Mouse (Mus musculus) MEL (cell line): ENCODE measurements around the gene Dglucy. TPM values are rescaled to one million over a fixed set of nuclear protein-coding genes. Genes with fewer than 3 reads are reported as not detected.

Experiments
- DNase-seq: peaks from one replicate; pipeline ENCODE4 v3.0.0; 2011; ENCODE audit warnings: low read depth, low spot score
- H3K27ac ChIP-seq: 2 replicates; pipeline ENCODE4 v1.5.1; 2012; ENCODE audit warnings: low read depth, mild to moderate bottlenecking, control low read depth, low read length, moderate library complexity; ENCODE audit not compliant: control insufficient read depth
- H3K27me3 ChIP-seq, 2 experiments: fragments of 150-350 bp in 1 of 2; sonication (generic) in 1 of 2; 2 replicates each; pipeline ENCODE4 v1.6.1; 2012; ENCODE audit warnings: low read length in 2 of 2, mild to moderate bottlenecking in 2 of 2, improper control_type of control experiment in 1 of 2, moderate library complexity in 1 of 2; ENCODE audit not compliant: insufficient read depth in 2 of 2, control insufficient read depth in 1 of 2
- H3K36me3 ChIP-seq, 2 experiments: 2 replicates each; pipeline ENCODE4 v1.6.1; 2012 to 2014; ENCODE audit warnings: low read length in 2 of 2, improper control_type of control experiment in 1 of 2, inconsistent platforms in 1 of 2, mild to moderate bottlenecking in 1 of 2; ENCODE audit not compliant: insufficient read depth in 2 of 2, control insufficient read depth in 1 of 2
- H3K4me1 ChIP-seq, 2 experiments: fragments of 150-350 bp in 1 of 2; sonication (generic) in 1 of 2; 2 replicates each; pipeline ENCODE4 v1.6.1; 2012; ENCODE audit warnings: low read length in 2 of 2, improper control_type of control experiment in 1 of 2, mild to moderate bottlenecking in 1 of 2; ENCODE audit not compliant: insufficient read depth in 2 of 2, control insufficient read depth in 1 of 2
- H3K4me3 ChIP-seq, 2 experiments: fragments of 150-350 bp in 1 of 2; sonication (generic) in 1 of 2; 2 replicates each; pipeline ENCODE4 v1.5.1; 2012; ENCODE audit warnings: low read depth in 2 of 2, low read length in 2 of 2, mild to moderate bottlenecking in 2 of 2, moderate library complexity in 2 of 2, control low read depth in 1 of 2, improper control_type of control experiment in 1 of 2; ENCODE audit not compliant: control insufficient read depth in 1 of 2, insufficient read depth in 1 of 2
- H3K79me2 ChIP-seq: 2 replicates; pipeline ENCODE4 v1.6.1; 2012; ENCODE audit warnings: mild to moderate bottlenecking, low read length, moderate library complexity; ENCODE audit not compliant: control insufficient read depth, poor library complexity, insufficient read depth
- H3K9ac ChIP-seq: 2 replicates; pipeline ENCODE4 v1.6.1; 2012; ENCODE audit warnings: low read depth, mild to moderate bottlenecking, control low read depth, low read length, moderate library complexity; ENCODE audit not compliant: control insufficient read depth, poor library complexity, severe bottlenecking
- H3K9me3 ChIP-seq: fragments of 150-350 bp; sonication (generic); replicated peaks from 2 replicates; pipeline ENCODE4 v1.6.1; 2012; ENCODE audit warnings: mild to moderate bottlenecking, low read length, improper control_type of control experiment, moderate library complexity; ENCODE audit not compliant: insufficient read depth
- BHLHE40 ChIP-seq: IDR thresholded peaks from 2 replicates; pipeline ENCODE4 v1.6.1; 2012; ENCODE audit warnings: low read depth, mild to moderate bottlenecking, inconsistent platforms, low read length, improper control_type of control experiment, borderline replicate concordance
- CHD1 ChIP-seq: IDR thresholded peaks from 2 replicates; pipeline ENCODE4 v1.6.1; 2012; ENCODE audit warnings: low read depth, mild to moderate bottlenecking, inconsistent platforms, low read length, improper control_type of control experiment
- CTCF ChIP-seq, 3 experiments: IDR thresholded peaks in 2 of 3; conservative IDR thresholded peaks in 1 of 3; 2 replicates each; pipeline ENCODE4 v1.5.1; 2011 to 2012; ENCODE audit warnings: low read length in 3 of 3, low read depth in 2 of 3, mild to moderate bottlenecking in 2 of 3, improper control_type of control experiment in 1 of 3, inconsistent platforms in 1 of 3, mixed read lengths in 1 of 3, moderate library complexity in 1 of 3; ENCODE audit not compliant: control insufficient read depth in 1 of 3, insufficient read depth in 1 of 3, poor library complexity in 1 of 3, severe bottlenecking in 1 of 3
- ELF1 ChIP-seq: IDR thresholded peaks from 2 replicates; pipeline ENCODE4 v1.6.1; 2014; ENCODE audit warnings: low read depth, mild to moderate bottlenecking, inconsistent platforms, low read length, improper control_type of control experiment, moderate library complexity
- EP300 ChIP-seq, 2 experiments: IDR thresholded peaks; 2 replicates each; pipeline ENCODE4 v1.6.1; 2011; ENCODE audit warnings: improper control_type of control experiment in 2 of 2, low read length in 2 of 2, low read depth in 1 of 2, mild to moderate bottlenecking in 1 of 2
- ETS1 ChIP-seq: IDR thresholded peaks from 2 replicates; pipeline ENCODE4 v1.6.1; 2012; ENCODE audit warnings: low read depth, mild to moderate bottlenecking, inconsistent platforms, low read length, improper control_type of control experiment, moderate library complexity
- GATA1 ChIP-seq: IDR thresholded peaks from 2 replicates; pipeline ENCODE4 v1.6.1; 2011; ENCODE audit warnings: low read depth, low read length, improper control_type of control experiment
- HCFC1 ChIP-seq: IDR thresholded peaks from 2 replicates; pipeline ENCODE4 v1.6.1; 2012; ENCODE audit warnings: low read depth, mild to moderate bottlenecking, inconsistent platforms, low read length, improper control_type of control experiment, moderate library complexity
- JUND ChIP-seq: IDR thresholded peaks from 2 replicates; pipeline ENCODE4 v1.6.1; 2011; ENCODE audit warnings: low read depth, mild to moderate bottlenecking, improper control_type of control experiment, low read length
- KAT2A ChIP-seq: conservative IDR thresholded peaks from 2 replicates; pipeline ENCODE4 v1.6.1; 2012; ENCODE audit warnings: low read depth, low read length, improper control_type of control experiment, inconsistent platforms
- MAX ChIP-seq: IDR thresholded peaks from 2 replicates; pipeline ENCODE4 v1.6.1; 2011; ENCODE audit warnings: low read length, improper control_type of control experiment
- MEF2A ChIP-seq: IDR thresholded peaks from 2 replicates; pipeline ENCODE4 v1.6.1; 2014; ENCODE audit warnings: low read depth, mild to moderate bottlenecking, inconsistent platforms, low read length, improper control_type of control experiment; ENCODE audit not compliant: poor library complexity, insufficient replicate concordance, severe bottlenecking; ENCODE audit errors: extremely low read depth
- MXI1 ChIP-seq: IDR thresholded peaks from 2 replicates; pipeline ENCODE4 v1.6.1; 2011; ENCODE audit warnings: mild to moderate bottlenecking, low read depth, low read length, improper control_type of control experiment
- MYB ChIP-seq: IDR thresholded peaks from 2 replicates; pipeline ENCODE4 v1.6.1; 2011; ENCODE audit warnings: mild to moderate bottlenecking, low read depth, low read length, improper control_type of control experiment
- MYC ChIP-seq: IDR thresholded peaks from 2 replicates; pipeline ENCODE4 v1.6.1; 2011; ENCODE audit warnings: low read depth, mild to moderate bottlenecking, low read length, improper control_type of control experiment, moderate library complexity
- POLR2AphosphoS2 ChIP-seq: IDR thresholded peaks from 2 replicates; pipeline ENCODE4 v1.6.1; 2011; ENCODE audit warnings: low read length, improper control_type of control experiment
- SIN3A ChIP-seq: IDR thresholded peaks from 2 replicates; pipeline ENCODE4 v1.6.1; 2012; ENCODE audit warnings: low read length, improper control_type of control experiment, inconsistent platforms
- SMC3 ChIP-seq: IDR thresholded peaks from 2 replicates; pipeline ENCODE4 v1.6.1; 2011; ENCODE audit warnings: low read depth, low read length, improper control_type of control experiment
- TAL1 ChIP-seq: IDR thresholded peaks from 2 replicates; pipeline ENCODE4 v1.6.1; 2012; ENCODE audit warnings: mild to moderate bottlenecking, inconsistent platforms, low read length, moderate library complexity, mixed read lengths
- TBP ChIP-seq: IDR thresholded peaks from 2 replicates; pipeline ENCODE4 v1.8.0; 2011; ENCODE audit warnings: low read depth, low read length, improper control_type of control experiment
- TCF12 ChIP-seq: IDR thresholded peaks from 2 replicates; pipeline ENCODE4 v1.6.1; 2014; ENCODE audit warnings: low read depth, mild to moderate bottlenecking, inconsistent platforms, low read length, improper control_type of control experiment, moderate library complexity
- USF2 ChIP-seq, 2 experiments: IDR thresholded peaks; 2 replicates each; pipeline ENCODE4 v1.6.1; 2011 to 2012; ENCODE audit warnings: improper control_type of control experiment in 2 of 2, low read length in 2 of 2, borderline replicate concordance in 1 of 2, inconsistent platforms in 1 of 2, low read depth in 1 of 2, mild to moderate bottlenecking in 1 of 2; ENCODE audit not compliant: insufficient read depth in 1 of 2
- ZMIZ1 ChIP-seq: IDR thresholded peaks from 2 replicates; pipeline ENCODE4 v1.6.1; 2012; ENCODE audit warnings: low read depth, mild to moderate bottlenecking, inconsistent platforms, low read length, improper control_type of control experiment, moderate library complexity
- polyA plus RNA-seq, 2 experiments: library from polyadenylated mRNA; stranded (reverse) in 1 of 2; unstranded in 1 of 2; fragments of >175 nt in 1 of 2; fragments of >200 nt in 1 of 2; gene quantifications; 2 replicates each; pipeline versions ENCODE4 v1.2.1 to v1.2.4; 2012; ENCODE audit warnings: low replicate concordance in 2 of 2, low read depth in 1 of 2; ENCODE audit not compliant: insufficient read length in 2 of 2, insufficient read depth in 1 of 2, missing spikeins in 1 of 2
- total RNA-seq: library from RNA; depleted of rRNA; stranded (reverse); fragments of 300-350 nt; gene quantifications from 2 replicates; pipeline ENCODE4 v1.2.3, GENCODE M21; 2012

Gene Dglucy
- total and polyA plus RNA-seq, 3 experiments, result 0.03 TPM; not detected in 2

GRCm38 (mm10) chr12:100810542-100810941, 31.7 kb downstream of the Dglucy start:
- H3K27me3 ChIP-seq, result peaks cover 0 to 5% of the 10 kb centered on the region in 2 experiments; a peak in 2 of 4 replicates
- H3K27ac ChIP-seq, result no peak overlapping the region
- H3K9me3 ChIP-seq, result no peaks in the 10 kb centered on the region
- H3K4me3 ChIP-seq, result no peak overlapping the region
- no peak overlapping the region for H3K9ac ChIP-seq
- no peak for DNase-seq
- no peaks in the 10 kb centered on the region for H3K36me3 ChIP-seq
- H3K79me2 ChIP-seq, result no peaks in the 10 kb centered on the region
- TF ChIP-seq POLR2AphosphoS2, result no peak
- no peak for TF ChIP-seq SMC3
- no peak for TF ChIP-seq ETS1
- no peak for TF ChIP-seq CHD1
- TF ChIP-seq TBP, result no peak
- no peak for TF ChIP-seq CTCF (IDR thresholded peaks at IDR 0.05 in 2 of 3, conservative IDR thresholded peaks at IDR 0.05 in 1 of 3; ENCODE audit: control insufficient read depth in 1 of 3, insufficient read depth in 1 of 3, low read depth in 2 of 3, low read length in 3 of 3, poor library complexity in 1 of 3, severe bottlenecking in 1 of 3)
- no peak for TF ChIP-seq MAX
- TF ChIP-seq HCFC1, result no peak
- no peak for TF ChIP-seq TCF12
- no peak for TF ChIP-seq GATA1
- no peak for TF ChIP-seq KAT2A
- TF ChIP-seq USF2 (IDR thresholded peaks at IDR 0.05; ENCODE audit: borderline replicate concordance in 1 of 2, insufficient read depth in 1 of 2, low read depth in 1 of 2, low read length in 2 of 2), result no peak
- no peak for TF ChIP-seq BHLHE40
- no peak for TF ChIP-seq MEF2A
- no peak for TF ChIP-seq JUND
- TF ChIP-seq MYB, result no peak
- no peak for TF ChIP-seq ELF1
- TF ChIP-seq EP300 (IDR thresholded peaks at IDR 0.05; ENCODE audit: low read depth in 1 of 2, low read length in 2 of 2), result no peak
- no peak for TF ChIP-seq ZMIZ1
- no peaks in the 10 kb centered on the region for H3K4me1 ChIP-seq

- TF ChIP-seq MYC, result no peak
- no peak for TF ChIP-seq CHD1
- no peak for TF ChIP-seq USF2 (IDR thresholded peaks at IDR 0.05; ENCODE audit: borderline replicate concordance in 1 of 2, insufficient read depth in 1 of 2, low read depth in 1 of 2, low read length in 2 of 2)
- TF ChIP-seq BHLHE40, result no peak
- no peak for TF ChIP-seq TAL1
- TF ChIP-seq MXI1, result no peak
- no peak for TF ChIP-seq ZMIZ1
- TF ChIP-seq SMC3, result no peak
- no peak for TF ChIP-seq SIN3A
- Histone ChIP-seq H3K27me3 (peaks cover 0 to 5% of the 10 kb centered on the region in 2 experiments; a peak in 2 of 4 replicates), H3K4me1 (no peaks in the 10 kb centered on the region), H3K9ac (no peak overlapping the region), H3K36me3 (no peaks in the 10 kb centered on the region), H3K27ac (no peak overlapping the region), H3K9me3 (no peaks in the 10 kb centered on the region), H3K79me2 (no peaks in the 10 kb centered on the region), H3K4me3 (no peak overlapping the region)
- no peak for DNase-seq
Observed at GRCm38 (mm10) chr12:100813901-100814300, 35.0 kb downstream of the Dglucy start.
